Mouse (Mus musculus) embryonic fibroblast, embryonic 13.5 days (primary cell): ENCODE measurements at regions not wholly inside any gene's neighbourhood (a gene's known extent, or its start where the extent isn't known, plus 50 kb on each side); places are given as distances from the start of the nearest gene placed in this dataset.

Experiments used
- CTCF ChIP-seq: IDR thresholded peaks from 2 replicates; pipeline ENCODE4 v1.5.1; 2011; ENCODE audit warnings: mild to moderate bottlenecking, control low read depth, low read length, moderate library complexity, borderline replicate concordance; ENCODE audit not compliant: insufficient read depth
- POLR2A ChIP-seq: IDR thresholded peaks from 2 replicates; pipeline ENCODE4 v1.6.1; 2011; ENCODE audit warnings: low read depth, mild to moderate bottlenecking, control low read depth, low read length, moderate library complexity

DNA sequence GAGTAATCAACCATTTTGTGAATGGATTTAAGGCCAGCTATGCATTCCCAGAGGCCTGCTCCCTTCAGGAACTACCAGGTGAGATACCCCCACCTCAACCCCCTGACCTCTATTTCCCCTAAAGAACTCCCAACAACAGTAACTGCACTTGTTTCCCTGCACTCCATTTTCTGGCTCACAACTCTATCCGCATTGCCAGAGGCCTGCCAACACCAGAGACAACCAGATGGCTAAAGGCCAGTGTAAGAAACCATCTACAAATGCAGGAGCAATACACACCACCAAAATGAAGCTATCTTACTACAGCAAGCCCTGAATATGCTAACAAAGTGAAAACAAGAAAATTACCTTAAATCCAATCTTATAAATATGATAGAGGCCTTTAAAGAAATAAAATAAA, 77.7 kb upstream of the Slc13a1 start:
- TF ChIP-seq POLR2A = no peak
- TF ChIP-seq CTCF = no peak
